Mouse (Mus musculus): ENCODE results near the gene Themis. TPM values are rescaled to one million over a fixed set of nuclear protein-coding genes. Genes with fewer than 3 reads are reported as not detected.

Gene Themis
- total and polyA plus RNA-seq, 3 experiments = not detected

DNA sequence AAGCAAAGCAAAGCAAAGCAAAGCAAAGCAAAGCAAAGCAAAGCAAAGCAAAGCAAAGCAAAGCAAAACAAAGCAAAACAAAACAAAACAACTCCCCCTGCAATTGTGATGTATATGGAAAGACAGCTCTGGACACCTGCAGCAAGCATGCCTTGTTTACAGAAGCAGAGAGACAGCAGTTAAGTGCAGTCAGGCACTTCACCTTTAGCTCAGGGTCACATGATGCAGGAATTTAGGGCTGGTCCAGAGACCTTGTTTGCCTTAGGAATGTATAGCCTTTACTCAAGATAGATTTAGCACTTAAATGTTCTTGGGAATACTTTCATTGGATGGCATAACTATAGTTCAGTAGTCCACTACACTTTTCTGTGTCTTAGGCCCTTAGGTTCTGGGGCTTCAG, 32.1 kb upstream of the Themis start:
- Histone ChIP-seq H3K9me3 (replicated peaks; ENCODE audit: insufficient read depth, low read length) (no peaks in the 10 kb centered on the region), H3K36me3 (ENCODE audit: control insufficient read depth in 1 of 2, insufficient read depth in 2 of 2, low read length in 2 of 2) (no peaks in the 10 kb centered on the region), H3K27me3 (ENCODE audit: control insufficient read depth in 1 of 2, insufficient read depth in 2 of 2, low read length in 2 of 2) (no peaks in the 10 kb centered on the region), H3K27ac (ENCODE audit: control insufficient read depth, low read depth, low read length) (no peak overlapping the region), H3K79me2 (ENCODE audit: control insufficient read depth, insufficient read depth, low read length, poor library complexity) (no peaks in the 10 kb centered on the region), H3K9ac (ENCODE audit: control insufficient read depth, low read depth, low read length, poor library complexity, severe bottlenecking) (no peak overlapping the region), H3K4me3 (ENCODE audit: control insufficient read depth in 1 of 2, insufficient read depth in 1 of 2, low read depth in 2 of 2, low read length in 2 of 2) (no peak overlapping the region), H3K4me1 (ENCODE audit: control insufficient read depth in 1 of 2, insufficient read depth in 2 of 2, low read length in 2 of 2) (no peaks in the 10 kb centered on the region)
- TF ChIP-seq EP300 (IDR thresholded peaks at IDR 0.05; ENCODE audit: low read depth in 1 of 2, low read length in 2 of 2) = no peak
- TF ChIP-seq GABPA (IDR thresholded peaks at IDR 0.05; ENCODE audit: low read depth, low read length) = no peak
- TF ChIP-seq ZC3H11A (IDR thresholded peaks at IDR 0.05; ENCODE audit: low read depth, low read length) = no peak
- no peak for TF ChIP-seq MAX (IDR thresholded peaks at IDR 0.05; ENCODE audit: low read length)
- no peak for TF ChIP-seq NELFE (IDR thresholded peaks at IDR 0.05; ENCODE audit: low read depth, low read length)
- TF ChIP-seq KAT2A (conservative IDR thresholded peaks at IDR 0.05; ENCODE audit: low read depth, low read length) = no peak
- no peak for TF ChIP-seq POLR2A (IDR thresholded peaks at IDR 0.05; ENCODE audit: control insufficient read depth in 1 of 2, insufficient read depth in 1 of 2, low read depth in 1 of 2, low read length in 2 of 2, poor library complexity in 1 of 2)
- no peak for TF ChIP-seq USF1 (IDR thresholded peaks at IDR 0.05; ENCODE audit: low read depth, low read length)
- no peak for TF ChIP-seq E2F4 (IDR thresholded peaks at IDR 0.05; ENCODE audit: borderline replicate concordance, low read depth, low read length)
- TF ChIP-seq USF2 (IDR thresholded peaks at IDR 0.05; ENCODE audit: borderline replicate concordance in 1 of 2, insufficient read depth in 1 of 2, low read depth in 1 of 2, low read length in 2 of 2) = no peak
- TF ChIP-seq CHD2 (IDR thresholded peaks at IDR 0.05; ENCODE audit: low read length) = no peak
- DNase-seq (ENCODE audit: low read depth, low spot score) = no peak

DNA sequence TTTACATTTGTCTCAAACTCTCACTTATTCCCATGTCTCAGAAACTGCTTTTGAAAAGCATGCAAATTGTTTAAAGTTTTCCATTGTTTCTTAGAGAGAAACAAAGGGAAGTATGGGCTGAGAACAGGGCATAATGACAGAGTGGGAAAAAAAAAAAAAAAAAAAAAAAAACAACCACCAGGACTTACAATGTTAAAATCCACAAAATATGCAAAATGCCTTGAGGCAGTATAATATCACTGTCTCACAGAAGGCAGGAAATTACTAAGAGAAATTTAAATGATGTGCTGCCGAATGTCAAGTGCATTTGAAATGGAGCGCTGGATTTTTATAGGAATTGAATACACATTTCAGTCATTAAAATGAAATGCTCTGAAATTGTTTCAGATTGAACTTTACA, 26.3 kb upstream of the Themis start:
- Histone ChIP-seq H3K9me3 (replicated peaks; ENCODE audit: insufficient read depth, low read length) (no peaks in the 10 kb centered on the region), H3K79me2 (ENCODE audit: control insufficient read depth, insufficient read depth, low read length, poor library complexity) (no peaks in the 10 kb centered on the region), H3K4me3 (ENCODE audit: control insufficient read depth in 1 of 2, insufficient read depth in 1 of 2, low read depth in 2 of 2, low read length in 2 of 2) (no peak overlapping the region), H3K36me3 (ENCODE audit: control insufficient read depth in 1 of 2, insufficient read depth in 2 of 2, low read length in 2 of 2) (no peaks in the 10 kb centered on the region), H3K9ac (ENCODE audit: control insufficient read depth, low read depth, low read length, poor library complexity, severe bottlenecking) (no peak overlapping the region), H3K4me1 (ENCODE audit: control insufficient read depth in 1 of 2, insufficient read depth in 2 of 2, low read length in 2 of 2) (no peaks in the 10 kb centered on the region), H3K27me3 (ENCODE audit: control insufficient read depth in 1 of 2, insufficient read depth in 2 of 2, low read length in 2 of 2) (no peaks in the 10 kb centered on the region), H3K27ac (ENCODE audit: control insufficient read depth, low read depth, low read length) (no peak overlapping the region)
- no peak for DNase-seq (ENCODE audit: low read depth, low spot score)
- no peak for TF ChIP-seq POLR2AphosphoS2 (IDR thresholded peaks at IDR 0.05; ENCODE audit: low read length)
- TF ChIP-seq ZNF384 (IDR thresholded peaks at IDR 0.05; ENCODE audit: low read depth, low read length) = no peak
- TF ChIP-seq RAD21 (IDR thresholded peaks at IDR 0.05; ENCODE audit: low read depth, low read length) = no peak
- TF ChIP-seq NELFE (IDR thresholded peaks at IDR 0.05; ENCODE audit: low read depth, low read length) = no peak
- TF ChIP-seq CHD1 (IDR thresholded peaks at IDR 0.05; ENCODE audit: low read depth, low read length) = no peak
- TF ChIP-seq ETS1 (IDR thresholded peaks at IDR 0.05; ENCODE audit: low read depth, low read length) = no peak
- no peak for TF ChIP-seq ZC3H11A (IDR thresholded peaks at IDR 0.05; ENCODE audit: low read depth, low read length)
- no peak for TF ChIP-seq GABPA (IDR thresholded peaks at IDR 0.05; ENCODE audit: low read depth, low read length)
- no peak for TF ChIP-seq EP300 (IDR thresholded peaks at IDR 0.05; ENCODE audit: low read depth in 1 of 2, low read length in 2 of 2)
- TF ChIP-seq UBTF (IDR thresholded peaks at IDR 0.05; ENCODE audit: borderline replicate concordance, insufficient read depth, low read depth, low read length) = no peak

All from MEL (cell line).